Mouse (Mus musculus): ENCODE data around the gene Hsd17b3.

GRCm38 (mm10) chr13:64030792-64031191, 58.2 kb downstream of the Hsd17b3 start:
- TF ChIP-seq CTCF (IDR thresholded peaks at IDR 0.05; ENCODE audit: low read depth) (no peak), EP300 (IDR thresholded peaks at IDR 0.05; ENCODE audit: low read depth) (no peak)
